Mouse (Mus musculus) small intestine, adult 2 months (tissue): ENCODE measurements at regions not wholly inside any gene's neighbourhood (a gene's known extent, or its start where the extent isn't known, plus 50 kb on each side); places are given as distances from the start of the nearest gene placed in this dataset.

Experiments used
- H3K27ac ChIP-seq: fragments of 200-500 bp; 2 replicates; pipeline ENCODE4 v1.5.1; 2012; ENCODE audit warnings: low read depth, low read length, control low read depth, inconsistent platforms; ENCODE audit not compliant: insufficient read depth
- H3K27me3 ChIP-seq: fragments of 200-500 bp; 2 replicates; pipeline ENCODE4 v1.6.1; 2012; ENCODE audit warnings: mild to moderate bottlenecking, moderate library complexity, low read length, inconsistent platforms; ENCODE audit not compliant: control insufficient read depth, insufficient read depth
- H3K36me3 ChIP-seq: fragments of 200-500 bp; 2 replicates; pipeline ENCODE4 v1.6.1; 2012; ENCODE audit warnings: mild to moderate bottlenecking, low read length, control low read depth, inconsistent platforms; ENCODE audit not compliant: control insufficient read depth, insufficient read depth
- H3K4me1 ChIP-seq: fragments of 200-500 bp; 2 replicates; pipeline ENCODE4 v1.6.1; 2012; ENCODE audit warnings: low read length, inconsistent platforms, mixed read lengths; ENCODE audit not compliant: control insufficient read depth, insufficient read depth, insufficient read length
- H3K4me3 ChIP-seq: fragments of 200-500 bp; 2 replicates; pipeline ENCODE4 v1.5.1; 2012; ENCODE audit warnings: low read depth, mild to moderate bottlenecking, control low read depth, inconsistent platforms, low read length, moderate library complexity
- CTCF ChIP-seq: fragments of 200-500 bp; IDR thresholded peaks from 2 replicates; pipeline ENCODE4 v1.5.1; 2012; ENCODE audit warnings: low read depth, mild to moderate bottlenecking, control low read depth, inconsistent platforms, low read length, moderate library complexity, mixed read lengths; ENCODE audit not compliant: insufficient replicate concordance, insufficient read length; ENCODE audit errors: extremely low read depth
- POLR2A ChIP-seq: fragments of 200-500 bp; IDR thresholded peaks from 2 replicates; pipeline ENCODE4 v1.6.1; 2012; ENCODE audit warnings: low read depth, mild to moderate bottlenecking, control low read depth, inconsistent platforms, low read length, moderate library complexity
- WGBS: fragments of 180-500 bp; shearing (Covaris S2); methylation state at CpG from one replicate; pipeline ENCODE4 v1.1.7; 2018; 5-methylcytosine and 5-hydroxymethylcytosine counted together

DNA sequence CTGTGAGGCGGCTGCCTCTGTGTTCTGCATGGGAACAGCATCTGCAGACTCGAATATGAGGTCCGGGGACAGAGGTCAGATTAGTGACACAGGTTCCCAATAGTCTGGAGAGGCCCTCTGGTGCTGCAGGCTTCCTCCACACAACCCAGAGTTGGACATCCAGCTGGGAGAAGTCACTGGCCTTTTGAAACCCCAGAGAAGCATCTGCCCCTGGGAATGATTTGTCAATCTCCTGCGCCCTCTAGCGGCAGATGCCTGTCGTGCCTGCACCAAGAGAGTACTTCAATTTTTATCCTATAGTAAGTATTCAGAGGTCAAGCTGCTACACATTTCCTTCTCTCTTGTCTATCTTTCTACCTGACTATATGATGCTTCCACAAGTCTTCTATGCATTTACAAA, 62.7 kb upstream of the Nkx2-2 start:
- H3K27me3 ChIP-seq = no peaks in the 10 kb centered on the region
- no peak overlapping the region for H3K4me3 ChIP-seq
- no peaks in the 10 kb centered on the region for H3K4me1 ChIP-seq
- TF ChIP-seq CTCF (peak; percentile 77; the same call in 1 of the 2 replicates), POLR2A (no peak)
- no peaks in the 10 kb centered on the region for H3K36me3 ChIP-seq
- 21% methylated on average over 6 of the region's 6 CpGs for WGBS
- H3K27ac ChIP-seq = no peak overlapping the region

GRCm38 (mm10) chr2:147254944-147255343, 60.9 kb upstream of the Nkx2-2 start:
- WGBS = 54% methylated on average over 3 of the region's 3 CpGs

GRCm38 (mm10) chr2:147254137-147254536, 60.1 kb upstream of the Nkx2-2 start:
- WGBS = 65% methylated on average over 5 of the region's 5 CpGs
- Histone ChIP-seq H3K27ac (no peak overlapping the region), H3K4me3 (no peak overlapping the region), H3K27me3 (no peaks in the 10 kb centered on the region), H3K36me3 (no peaks in the 10 kb centered on the region), H3K4me1 (no peaks in the 10 kb centered on the region)
- no peak for TF ChIP-seq POLR2A
- no peak for TF ChIP-seq CTCF

More at GRCm38 (mm10) chr2:147254944-147255343, 60.9 kb upstream of the Nkx2-2 start:
- no peak overlapping the region for H3K4me3 ChIP-seq
- H3K36me3 ChIP-seq = no peaks in the 10 kb centered on the region
- no peak overlapping the region for H3K27ac ChIP-seq
- H3K4me1 ChIP-seq = no peaks in the 10 kb centered on the region
- no peak for TF ChIP-seq CTCF
- TF ChIP-seq POLR2A = no peak
- no peaks in the 10 kb centered on the region for H3K27me3 ChIP-seq

DNA sequence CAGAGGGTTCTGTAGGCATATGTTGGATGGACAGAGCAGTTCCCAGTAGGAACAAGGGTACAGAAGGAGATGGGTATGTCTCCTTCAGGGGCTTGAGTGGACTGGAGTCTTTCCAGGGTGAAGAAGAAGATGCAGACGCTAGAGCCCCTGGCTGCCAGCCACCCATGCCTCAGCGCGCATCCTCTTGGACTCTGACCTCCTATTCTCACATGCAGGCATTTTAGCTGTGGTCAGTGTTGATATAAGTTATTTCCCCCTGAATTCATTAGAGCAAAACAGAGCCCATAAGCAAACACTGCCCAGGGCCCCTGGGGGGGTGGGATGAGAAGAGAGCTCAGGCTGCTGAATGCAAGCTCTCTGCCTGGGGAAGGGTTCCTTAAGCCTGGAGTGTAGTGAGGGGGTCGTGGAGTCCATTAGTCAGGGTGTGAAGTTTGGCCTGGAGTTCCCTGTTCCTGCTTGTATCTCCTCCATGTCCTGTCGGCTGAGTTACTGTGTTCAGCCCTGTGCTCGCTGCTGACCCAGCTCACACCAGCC, 54.0 kb upstream of the Nkx2-2 start:
- no peak overlapping the region for H3K4me3 ChIP-seq
- no peaks in the 10 kb centered on the region for H3K27me3 ChIP-seq
- TF ChIP-seq CTCF (no peak), POLR2A (no peak)
- WGBS = 55% methylated on average over 6 of the region's 6 CpGs
- H3K27ac ChIP-seq = no peak overlapping the region
- H3K4me1 ChIP-seq = no peaks in the 10 kb centered on the region
- H3K36me3 ChIP-seq = no peaks in the 10 kb centered on the region

GRCm38 (mm10) chr2:147247238-147247637, 53.2 kb upstream of the Nkx2-2 start:
- Histone ChIP-seq H3K27me3 (no peaks in the 10 kb centered on the region), H3K27ac (no peak overlapping the region), H3K4me1 (no peaks in the 10 kb centered on the region), H3K4me3 (no peak overlapping the region), H3K36me3 (no peaks in the 10 kb centered on the region)
- 44% methylated on average over 8 of the region's 8 CpGs for WGBS
- TF ChIP-seq POLR2A (no peak), CTCF (no peak)

DNA sequence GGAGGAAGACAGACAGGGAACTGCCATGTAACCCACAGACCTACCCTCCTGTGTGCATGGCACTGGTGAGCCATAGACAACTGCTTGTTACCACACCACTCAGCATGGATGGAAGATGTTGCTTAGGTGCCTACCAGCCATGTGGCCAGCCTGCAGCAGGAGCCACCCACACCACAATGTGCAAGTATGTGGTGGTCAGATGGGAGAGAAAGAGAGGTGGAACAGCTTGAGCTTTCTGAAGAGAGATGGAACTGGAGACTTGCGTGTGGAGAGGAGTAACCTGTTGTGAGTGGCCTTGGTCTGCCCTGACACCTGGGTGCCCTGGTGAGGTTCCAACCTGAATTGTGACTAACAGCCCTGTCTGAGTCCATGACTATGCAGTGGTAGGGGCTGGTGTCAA, 50.4 kb upstream of the Nkx2-2 start:
- TF ChIP-seq CTCF (no peak), POLR2A (no peak)
- H3K36me3 ChIP-seq = no peaks in the 10 kb centered on the region
- H3K4me1 ChIP-seq = no peaks in the 10 kb centered on the region
- H3K27ac ChIP-seq = no peak overlapping the region
- H3K4me3 ChIP-seq = no peak overlapping the region
- no peaks in the 10 kb centered on the region for H3K27me3 ChIP-seq
- 79% methylated on average over 1 of the region's 1 CpGs for WGBS
